Mouse (Mus musculus) layer of hippocampus, adult 18-20 months (tissue): ENCODE data around the gene Zdhhc14. TPM values are rescaled to one million over a fixed set of nuclear protein-coding genes. Genes with fewer than 3 reads are reported as not detected.

Source experiments
- total RNA-seq, 2 experiments: library from RNA; stranded (reverse); gene quantifications; 2 replicates each; pipeline ENCODE4 v1.2.3; 2021

The Zdhhc14 gene
- total RNA-seq, 2 experiments from 2014 or later, result 44.7 to 49.7 TPM

Other genes with a start within 250 kb of the Zdhhc14 start
- gene Ldhal6b, start 73.8 kb upstream of the Zdhhc14 start, total RNA-seq, result 1 to 10 TPM in 1 of 2 experiments, under 1 TPM in 1; 0.94 to 1.2 TPM
- 10 to 100 TPM; 77.4 to 80.8 TPM for gene Tmem242, start 52.3 kb upstream of the Zdhhc14 start, total RNA-seq